Mouse (Mus musculus) C2C12 (cell line): ENCODE measurements around the gene Mrps31. TPM values are rescaled to one million over a fixed set of nuclear protein-coding genes. Genes with fewer than 3 reads are reported as not detected.
A peak's percentile ranks its signal among the peaks of the same experiment; 100 is the strongest.

ENCODE experiments used
- H3K27me3 ChIP-seq: one replicate; pipeline ENCODE4 v1.6.1; 2011; ENCODE audit not compliant: control insufficient read depth, insufficient read depth, insufficient read length
- H3K36me3 ChIP-seq: one replicate; pipeline ENCODE4 v1.6.1; 2011; ENCODE audit not compliant: control insufficient read depth, insufficient read depth
- H3K4me3 ChIP-seq: one replicate; pipeline ENCODE4 v1.5.1; 2011; ENCODE audit warnings: mild to moderate bottlenecking, control low read depth; ENCODE audit not compliant: poor library complexity, insufficient read depth, severe bottlenecking
- H3K79me2 ChIP-seq: one replicate; pipeline ENCODE4 v1.6.1; 2011; ENCODE audit not compliant: control insufficient read depth, insufficient read depth
- H3K79me3 ChIP-seq: one replicate; pipeline ENCODE4 v1.6.1; 2011; ENCODE audit warnings: low read depth, control low read depth
- H3ac ChIP-seq: one replicate; pipeline ENCODE3; 2011; ENCODE audit warnings: low read depth; ENCODE audit not compliant: control insufficient read depth, insufficient read length
- CEBPB ChIP-seq: IDR thresholded peaks from one replicate; pipeline ENCODE4 v1.6.1; 2011; ENCODE audit warnings: low read depth, mild to moderate bottlenecking, control low read depth, moderate library complexity
- CTCF ChIP-seq: IDR thresholded peaks from one replicate; pipeline ENCODE4 v1.5.1; 2011; ENCODE audit not compliant: control insufficient read depth, insufficient read depth, insufficient read length
- FOSL1 ChIP-seq: IDR thresholded peaks from one replicate; pipeline ENCODE4 v1.8.0; 2011; ENCODE audit warnings: mild to moderate bottlenecking, low read length; ENCODE audit not compliant: poor library complexity, insufficient read depth, severe bottlenecking
- MAX ChIP-seq: IDR thresholded peaks from one replicate; pipeline ENCODE4 v1.6.1; 2011; ENCODE audit warnings: mild to moderate bottlenecking, control low read depth
- MYOD1 ChIP-seq: IDR thresholded peaks from one replicate; pipeline ENCODE4 v1.6.1; 2011; ENCODE audit warnings: low read depth; ENCODE audit not compliant: control insufficient read depth, insufficient read length
- MYOG ChIP-seq: IDR thresholded peaks from one replicate; pipeline ENCODE4 v1.6.1; 2011; ENCODE audit not compliant: control insufficient read depth, insufficient read length; ENCODE audit errors: extremely low read depth
- USF1 ChIP-seq: IDR thresholded peaks from one replicate; pipeline ENCODE4 v1.6.1; 2011; ENCODE audit warnings: low read depth, mild to moderate bottlenecking, control low read depth, moderate library complexity
- long read RNA-seq, 2 experiments: library from polyadenylated mRNA; unstranded; transcript quantifications; one replicate each; pipeline ENCODE4 v2.0.0; 2019 to 2020
- polyA plus RNA-seq: library from polyadenylated mRNA; unstranded; fragments of >200 nt; fragmentation: generic; extraction: Trizol; gene quantifications from one replicate; pipeline ENCODE4 v1.2.1, GENCODE M21; 2012; ENCODE audit warnings: missing spikeins

Gene Mrps31
- polyA plus RNA-seq, result 15.8 TPM
- long read RNA-seq, experiment 1, transcript Mrps31-201 (7 exons, 1,515 nt), result major isoform, 33 of 36 reads
- long read RNA-seq, experiment 1, partial matches to known transcripts, result 2 of 36 reads
- long read RNA-seq, experiment 1, other reads (novel, unspliced or antisense), result 1 of 36 reads
- long read RNA-seq, experiment 2, transcript Mrps31-201 (7 exons, 1,515 nt), result major isoform, 58 of 61 reads
- long read RNA-seq, experiment 2, partial matches to known transcripts, result 0 of 61 reads
- long read RNA-seq, experiment 2, other reads (novel, unspliced or antisense), result 2 of 61 reads

DNA sequence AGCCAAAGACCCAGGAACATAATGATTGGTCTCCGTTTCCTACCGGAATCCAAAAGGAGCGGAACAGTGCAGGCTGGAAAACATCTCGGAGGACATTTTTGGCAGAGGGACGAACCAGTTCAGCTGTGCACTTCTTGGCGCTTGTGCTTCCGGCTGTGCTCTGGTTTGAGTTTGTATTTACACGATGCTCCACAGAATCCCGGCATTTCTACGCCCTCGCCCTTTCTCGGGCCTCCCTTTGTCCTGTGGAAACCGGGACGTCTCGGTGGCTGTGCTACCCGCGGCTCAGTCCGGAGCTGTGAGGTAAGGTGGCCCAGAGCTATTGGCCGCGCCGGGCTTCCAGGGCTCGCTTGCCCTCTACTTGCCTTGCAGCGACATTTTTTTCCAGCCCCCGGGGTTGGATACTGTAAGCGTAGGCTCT is at the start of gene Mrps31:
Gene Mrps31 (plus strand): TSS at position 80 of the 421 bp plus-strand sequence.
- TF ChIP-seq FOSL1 (no peak), CEBPB (no peak), MAX (peak; percentile 85), MYOD1 (peak; percentile 15), CTCF (no peak), MYOG (no peak), USF1 (peak; percentile 17)
- peaks cover 10% of the 10 kb centered on the region for H3K36me3 ChIP-seq
- peaks cover 6% of the 10 kb centered on the region for H3K27me3 ChIP-seq
- H3ac ChIP-seq, result peak within 1 kb of the TSS; percentile 73
- peaks cover 13% of the 10 kb centered on the region for H3K79me3 ChIP-seq
- H3K79me2 ChIP-seq, result peaks cover 30% of the 10 kb centered on the region
- H3K4me3 ChIP-seq, result peak within 1 kb of the TSS; percentile 84

- no peaks in the 10 kb centered on the region for H3K27me3 ChIP-seq
- no peaks in the 10 kb centered on the region for H3K79me2 ChIP-seq
- no peaks in the 10 kb centered on the region for H3K36me3 ChIP-seq
- no peak overlapping the region for H3ac ChIP-seq
- no peaks in the 10 kb centered on the region for H3K79me3 ChIP-seq
- H3K4me3 ChIP-seq, result no peak overlapping the region
- TF ChIP-seq FOSL1, result no peak
- TF ChIP-seq CEBPB, result no peak
- TF ChIP-seq MAX, result no peak
- TF ChIP-seq CTCF, result no peak
- TF ChIP-seq MYOD1, result no peak
- no peak for TF ChIP-seq USF1
- TF ChIP-seq MYOG, result no peak
Measured at GRCm38 (mm10) chr8:22376311-22376710, 34.9 kb upstream of the Mrps31 start.

DNA sequence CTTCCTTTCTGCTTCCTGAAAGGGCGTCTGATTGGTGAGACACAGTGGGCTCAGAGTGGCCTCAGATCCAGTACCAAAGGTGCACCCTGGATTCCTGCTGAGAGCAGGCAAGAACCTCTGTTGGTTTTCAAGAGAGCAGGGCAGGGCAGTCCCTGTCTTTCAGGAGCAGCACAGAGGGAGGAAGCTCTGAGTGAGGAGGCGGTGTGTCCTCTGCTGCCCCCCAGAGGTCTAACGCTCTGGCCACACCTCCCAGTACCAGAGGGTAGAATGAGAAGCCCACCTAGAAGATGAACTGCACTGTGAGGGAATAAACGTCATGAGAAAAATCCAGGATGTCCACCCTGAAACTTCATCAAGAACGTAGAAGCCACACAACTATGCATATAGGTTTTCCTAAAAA is 34.3 kb upstream of the Mrps31 start:
- no peak overlapping the region for H3K4me3 ChIP-seq
- H3ac ChIP-seq, result no peak overlapping the region
- TF ChIP-seq FOSL1, result no peak
- TF ChIP-seq USF1, result no peak
- TF ChIP-seq CTCF, result peak; percentile 18
- TF ChIP-seq MYOD1, result no peak
- no peak for TF ChIP-seq CEBPB
- no peak for TF ChIP-seq MAX
- no peak for TF ChIP-seq MYOG
- no peaks in the 10 kb centered on the region for H3K27me3 ChIP-seq
- H3K36me3 ChIP-seq, result no peaks in the 10 kb centered on the region
- H3K79me3 ChIP-seq, result no peaks in the 10 kb centered on the region
- no peaks in the 10 kb centered on the region for H3K79me2 ChIP-seq

GRCm38 (mm10) chr8:22380934-22381333 is 30.2 kb upstream of the Mrps31 start:
- Histone ChIP-seq H3K4me3 (no peak overlapping the region), H3K79me3 (no peaks in the 10 kb centered on the region), H3K36me3 (no peaks in the 10 kb centered on the region), H3ac (no peak overlapping the region), H3K27me3 (no peaks in the 10 kb centered on the region), H3K79me2 (no peaks in the 10 kb centered on the region)
- TF ChIP-seq CEBPB, result no peak
- no peak for TF ChIP-seq CTCF
- TF ChIP-seq MYOD1, result no peak
- no peak for TF ChIP-seq FOSL1
- TF ChIP-seq MYOG, result no peak
- TF ChIP-seq MAX, result no peak
- TF ChIP-seq USF1, result no peak

DNA sequence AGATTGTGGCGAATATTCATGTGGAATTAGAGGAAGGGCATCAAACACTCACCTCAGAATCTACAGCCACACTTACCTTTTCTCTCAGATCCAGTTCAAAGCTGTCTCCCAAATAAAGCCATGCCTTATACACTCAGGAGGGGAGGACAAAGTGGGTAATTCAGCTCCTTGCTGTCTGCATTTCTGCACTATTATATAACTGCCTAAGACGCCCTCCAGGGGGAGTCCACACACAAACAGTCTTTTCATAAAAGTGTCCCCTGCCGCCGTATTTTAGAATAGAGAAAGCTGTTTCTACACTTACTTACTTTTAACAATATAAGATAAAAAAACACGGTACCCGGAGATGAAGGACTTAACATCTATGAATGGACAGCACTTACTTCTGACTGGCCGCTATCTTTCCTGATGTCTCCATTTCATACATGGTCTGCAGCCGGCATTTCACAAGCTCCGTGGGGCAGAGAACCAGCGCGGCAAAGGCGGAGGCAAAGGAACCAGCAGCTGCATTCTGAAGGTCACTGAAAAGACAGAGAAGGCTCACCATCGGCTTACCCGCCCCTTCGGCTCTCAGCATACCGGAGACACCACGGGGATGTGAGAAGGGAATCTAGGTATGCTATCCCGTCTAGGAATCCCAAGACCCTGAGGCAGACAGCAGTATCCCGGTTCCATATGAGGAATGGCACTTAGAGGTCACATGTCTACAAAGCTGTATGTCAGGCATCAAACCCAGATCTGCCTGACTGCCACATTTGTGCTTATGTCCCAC is 28.2 kb upstream of the Mrps31 start:
- no peaks in the 10 kb centered on the region for H3K27me3 ChIP-seq
- no peaks in the 10 kb centered on the region for H3K79me3 ChIP-seq
- H3K4me3 ChIP-seq, result no peak overlapping the region
- no peaks in the 10 kb centered on the region for H3K79me2 ChIP-seq
- H3K36me3 ChIP-seq, result no peaks in the 10 kb centered on the region
- H3ac ChIP-seq, result no peak overlapping the region
- TF ChIP-seq CEBPB (no peak), USF1 (no peak), CTCF (no peak), MAX (no peak), MYOD1 (no peak), MYOG (no peak), FOSL1 (no peak)
